Mouse (Mus musculus): ENCODE measurements around the gene Mrnip.
A peak's percentile ranks its signal among the peaks of the same experiment; 100 is the strongest.

Gene Mrnip

DNA sequence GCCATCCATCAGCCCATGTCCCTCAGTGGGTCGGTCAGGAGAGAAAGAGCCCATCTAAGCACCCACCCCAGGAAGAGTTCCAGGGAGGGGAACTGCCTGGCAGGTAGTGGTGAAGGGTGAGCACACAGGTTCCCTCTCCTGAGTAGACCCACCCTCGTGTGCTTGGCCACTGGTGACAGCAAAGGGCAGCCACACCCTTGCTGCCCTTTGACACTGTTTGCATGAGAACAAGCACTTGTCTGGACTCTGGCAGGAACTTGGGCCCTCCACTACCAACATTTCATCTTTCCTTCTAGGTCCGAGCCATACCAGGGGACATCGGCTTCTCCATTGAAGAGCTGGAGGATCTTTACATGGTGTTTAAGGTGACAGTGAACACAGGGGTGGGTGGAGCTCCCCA is 14.9 kb upstream of the Mrnip start:
- ATAC-seq (ENCODE audit: low TSS enrichment): no peak

DNA sequence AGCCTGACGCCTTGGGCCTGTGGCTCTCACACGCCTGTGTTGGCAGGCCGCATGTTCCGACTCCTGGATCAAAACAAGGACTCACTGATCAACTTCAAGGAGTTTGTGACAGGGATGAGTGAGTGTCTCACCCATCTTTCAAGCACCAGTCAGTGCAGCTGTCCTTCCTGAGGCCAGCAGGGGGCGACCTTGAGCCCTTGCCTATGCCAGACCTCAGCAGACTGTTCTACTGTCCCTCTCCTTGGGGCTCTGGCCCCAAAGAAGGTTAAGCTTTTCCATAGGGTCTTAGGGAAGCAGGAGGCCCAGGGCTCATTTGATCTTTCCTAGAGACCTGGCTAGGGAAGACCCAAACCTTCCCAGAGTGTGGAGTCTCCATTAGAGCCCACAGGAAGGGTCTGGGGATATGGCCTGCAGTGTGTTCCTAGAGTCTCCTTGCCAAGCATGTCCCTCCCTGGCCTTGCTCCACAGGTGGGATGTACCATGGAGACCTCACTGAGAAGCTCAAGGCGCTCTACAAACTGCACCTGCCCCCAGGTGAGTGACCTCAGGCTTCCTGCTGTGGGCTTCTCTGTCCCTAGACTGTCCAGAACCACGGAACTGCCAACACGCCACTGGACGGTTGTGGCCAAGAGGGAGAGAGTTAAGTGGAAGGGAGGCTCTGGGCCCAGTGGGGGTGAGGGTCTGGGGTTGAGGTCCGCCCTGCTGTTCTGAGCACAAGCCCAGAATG is 12.5 kb upstream of the Mrnip start:
- ATAC-seq (ENCODE audit: low TSS enrichment): peak; percentile 72

DNA sequence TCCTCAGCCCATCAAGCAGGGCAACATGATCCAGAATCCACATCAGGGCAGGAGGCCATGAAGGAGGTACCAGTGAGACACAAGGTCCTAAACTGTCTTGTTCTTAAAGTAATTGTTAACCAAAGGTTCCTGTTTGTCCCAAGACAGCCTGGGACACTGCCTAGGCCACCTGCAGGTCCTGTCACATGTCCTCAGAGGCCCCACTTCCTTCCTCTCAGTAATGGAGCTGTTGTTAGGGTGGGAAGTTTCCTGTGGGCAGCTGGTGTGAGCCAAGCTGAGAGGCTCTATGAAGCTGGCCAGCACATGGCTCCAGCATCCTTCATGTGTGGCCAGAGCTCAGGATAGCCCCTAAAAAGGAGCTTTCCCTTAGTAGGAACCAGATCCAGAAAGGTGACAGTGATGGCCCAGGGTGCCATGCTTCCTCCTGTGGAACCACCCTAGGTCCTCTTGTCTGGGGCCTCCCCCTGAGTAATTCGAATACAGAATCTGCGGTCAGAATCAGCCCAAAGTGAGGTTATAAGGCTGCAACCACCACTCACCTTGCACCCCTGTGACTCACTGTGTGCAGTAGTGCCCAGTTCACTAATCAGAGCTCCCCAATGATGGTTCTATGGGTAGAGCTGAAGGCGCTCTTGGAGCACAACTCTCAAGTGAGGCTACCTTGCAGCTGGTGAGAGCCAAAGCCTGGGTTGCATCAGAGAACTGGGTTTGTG is 11.8 kb upstream of the Mrnip start:
- no peak for ATAC-seq (ENCODE audit: low TSS enrichment)

DNA sequence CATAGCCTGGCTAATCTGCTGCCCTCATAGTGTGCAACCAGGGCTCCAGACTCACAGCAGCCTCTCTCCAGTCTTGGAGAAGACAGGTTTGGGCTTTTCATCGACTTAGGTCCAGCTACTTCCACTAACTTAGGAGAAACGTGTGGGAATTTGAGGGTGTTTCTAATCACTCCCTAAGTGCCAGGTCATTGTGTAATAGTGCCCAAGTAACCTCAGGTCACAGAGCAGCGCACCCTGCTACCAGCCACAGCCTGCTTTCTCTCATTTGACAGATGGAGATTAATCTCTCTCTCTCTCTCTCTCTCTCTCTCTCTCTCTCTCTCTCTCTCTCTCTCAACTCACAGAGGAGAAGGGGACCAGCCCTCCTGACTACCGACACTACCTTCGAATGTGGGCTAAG is 5.9 kb upstream of the Mrnip start:
- no peak for ATAC-seq (ENCODE audit: low TSS enrichment)

GRCm38 (mm10) chr11:50174730-50175187 is 515 bp downstream of the Mrnip start:
- ATAC-seq (ENCODE audit: low TSS enrichment): peak; percentile 90

- ATAC-seq (ENCODE audit: low TSS enrichment): no peak
Measured at GRCm38 (mm10) chr11:50176351-50176750, 2.1 kb downstream of the Mrnip start.

- ATAC-seq (ENCODE audit: low TSS enrichment): peak; percentile 56
Measured at GRCm38 (mm10) chr11:50177111-50177510, 2.9 kb downstream of the Mrnip start.

- ATAC-seq (ENCODE audit: low TSS enrichment): 0 out of 2 replicates have a peak, but pooled peaks have one; percentile 17
Measured at GRCm38 (mm10) chr11:50178532-50179488, 4.6 kb downstream of the Mrnip start.

DNA sequence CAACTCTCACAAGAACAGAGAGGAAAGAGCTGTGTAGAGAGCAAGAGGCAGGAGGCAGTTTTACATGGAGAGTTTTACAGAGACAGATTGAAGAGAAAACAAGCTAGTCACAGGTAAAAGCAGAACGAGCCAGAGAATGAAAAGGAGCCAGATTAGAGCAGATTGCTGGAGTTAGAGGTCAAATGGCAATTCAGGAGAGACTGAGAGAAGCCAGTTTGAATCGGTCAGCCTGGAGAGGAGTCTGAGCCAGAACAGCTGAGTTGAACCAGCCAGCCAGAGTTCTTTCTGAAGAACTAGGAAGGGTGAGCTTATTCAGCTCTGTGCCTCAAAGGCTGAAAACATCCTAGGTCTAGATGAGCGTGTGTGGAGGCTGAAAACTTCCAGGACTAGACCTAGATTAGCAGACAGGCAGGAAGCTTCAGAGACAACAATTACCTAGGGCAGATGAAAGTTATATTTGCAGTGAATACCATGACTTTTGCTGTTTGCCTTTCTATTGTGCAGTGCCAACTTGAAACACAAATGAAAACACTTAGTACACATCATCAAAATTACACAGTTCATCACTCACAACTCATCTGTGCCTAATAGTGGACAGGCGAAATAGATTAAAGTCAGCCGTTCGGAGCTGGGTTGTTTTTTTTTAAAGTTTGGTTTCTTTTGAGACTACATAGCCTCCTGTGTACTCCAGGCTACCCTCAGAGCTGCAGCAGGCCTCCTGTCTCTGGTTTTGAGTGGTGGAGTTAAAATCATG is 6.4 kb downstream of the Mrnip start:
- no peak for ATAC-seq (ENCODE audit: low TSS enrichment)

GRCm38 (mm10) chr11:50182702-50183101 is 8.5 kb downstream of the Mrnip start:
- ATAC-seq (ENCODE audit: low TSS enrichment): no peak

GRCm38 (mm10) chr11:50184788-50185187 is 10.5 kb downstream of the Mrnip start:
- no peak for ATAC-seq (ENCODE audit: low TSS enrichment)

- no peak for ATAC-seq (ENCODE audit: low TSS enrichment)
Measured at GRCm38 (mm10) chr11:50188682-50189081, 14.4 kb downstream of the Mrnip start.

GRCm38 (mm10) chr11:50190362-50190761 is 16.1 kb downstream of the Mrnip start:
- no peak for ATAC-seq (ENCODE audit: low TSS enrichment)

DNA sequence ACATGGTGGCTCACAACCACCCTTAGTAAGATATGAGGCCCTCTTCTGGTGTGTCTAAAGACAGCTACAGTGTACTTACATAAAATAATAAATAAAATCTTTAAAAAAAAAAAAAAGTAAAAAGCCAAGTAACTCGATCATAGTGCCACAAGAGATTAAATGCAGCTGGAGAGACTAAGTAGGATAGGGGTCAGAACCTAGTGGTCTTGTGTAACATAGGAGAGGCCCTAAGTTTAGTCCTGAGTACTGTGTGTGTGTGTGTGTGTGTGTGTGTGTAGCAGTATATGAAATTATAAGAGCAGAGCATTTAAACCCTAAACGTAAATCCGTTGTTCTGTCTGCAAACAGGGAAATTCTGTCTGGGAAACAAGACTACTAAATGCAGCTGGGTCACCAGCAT is 18.0 kb downstream of the Mrnip start:
- no peak for ATAC-seq (ENCODE audit: low TSS enrichment)

- no peak for ATAC-seq (ENCODE audit: low TSS enrichment)
Measured at GRCm38 (mm10) chr11:50194070-50194469, 19.8 kb downstream of the Mrnip start.

DNA sequence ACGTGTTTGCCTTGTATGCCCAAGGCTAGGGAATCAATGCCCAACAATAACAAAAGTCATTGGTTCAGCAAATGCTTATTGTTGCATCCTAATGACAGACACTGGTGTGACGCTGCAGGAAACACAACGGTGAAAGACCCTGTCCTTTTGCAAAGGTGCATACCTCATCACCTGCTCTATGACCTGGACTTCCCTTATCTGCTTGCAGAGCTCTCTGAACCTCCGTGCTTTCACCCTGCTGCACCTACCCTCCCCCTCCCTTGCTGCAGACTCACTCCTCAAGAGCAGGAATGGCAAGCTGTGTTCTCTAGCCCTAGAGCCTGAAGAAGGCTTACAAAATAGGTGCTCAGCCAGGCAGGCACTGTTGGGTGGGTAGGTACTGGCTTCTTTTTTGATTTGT is 20.5 kb downstream of the Mrnip start:
- ATAC-seq (ENCODE audit: low TSS enrichment): no peak

- no peak for ATAC-seq (ENCODE audit: low TSS enrichment)
Measured at GRCm38 (mm10) chr11:50197500-50197899, 23.3 kb downstream of the Mrnip start.

GRCm38 (mm10) chr11:50198219-50198846 is 24.1 kb downstream of the Mrnip start:
- no peak for ATAC-seq (ENCODE audit: low TSS enrichment)

DNA sequence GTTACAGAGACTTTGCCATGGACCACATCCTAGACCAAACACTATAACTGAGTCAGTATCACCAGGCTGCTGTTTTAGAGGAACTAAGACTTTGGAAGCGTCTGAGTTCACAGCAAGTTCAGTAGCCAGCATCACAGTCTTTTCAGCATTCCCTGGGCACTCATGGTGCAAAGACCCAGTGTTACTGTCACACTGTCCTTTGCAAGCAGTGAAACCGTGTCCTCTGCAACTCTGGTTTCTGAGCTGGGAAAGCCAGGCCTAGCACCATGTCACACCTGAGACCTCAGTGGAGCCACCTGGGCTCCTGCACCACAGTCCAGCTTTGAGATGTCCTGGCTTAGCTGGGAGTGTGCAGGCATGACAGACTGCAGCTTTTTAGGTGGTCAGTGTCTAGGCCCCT is 24.7 kb downstream of the Mrnip start:
- ATAC-seq (ENCODE audit: low TSS enrichment): no peak

GRCm38 (mm10) chr11:50200613-50201012 is 26.4 kb downstream of the Mrnip start:
- ATAC-seq (ENCODE audit: low TSS enrichment): peak; percentile 2; the same call in 1 of the 2 replicates

DNA sequence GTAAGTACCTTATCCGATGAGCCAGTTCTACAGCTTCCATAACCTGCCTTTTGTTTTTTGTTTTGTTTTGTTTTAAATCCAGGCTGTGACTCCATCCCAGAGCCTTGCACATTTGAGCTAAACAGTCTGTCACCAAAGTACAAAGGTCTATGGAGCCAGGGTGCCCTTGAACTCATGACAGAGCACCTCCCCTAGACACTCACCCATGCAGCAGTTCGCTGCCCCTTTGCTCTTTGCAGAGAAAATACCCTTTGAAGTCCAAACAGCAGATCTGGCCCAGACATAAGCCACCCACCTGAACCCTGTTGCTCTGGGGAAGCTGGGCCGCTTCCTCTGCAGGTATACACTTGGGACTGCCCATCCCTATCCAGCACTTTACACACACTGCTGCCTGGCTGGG is 27.3 kb downstream of the Mrnip start:
- ATAC-seq (ENCODE audit: low TSS enrichment): no peak

Data from frontal cortex, adult (tissue).